Mouse (Mus musculus) heart, adult 2 months (tissue): ENCODE results near the gene Dhrs7b.

Experiments
- CTCF ChIP-seq: fragments of 200-600 bp; IDR thresholded peaks from 2 replicates; pipeline ENCODE4 v1.8.1; 2022; ENCODE audit warnings: antibody characterized with exemption, mild to moderate bottlenecking, moderate library complexity
- EP300 ChIP-seq: fragments of 200-500 bp; IDR thresholded peaks from 2 replicates; pipeline ENCODE4 v1.6.1; 2011; ENCODE audit warnings: low read depth, low read length, control low read depth; ENCODE audit not compliant: insufficient read depth
- POLR2A ChIP-seq: fragments of 200-500 bp; IDR thresholded peaks from 2 replicates; pipeline ENCODE4 v1.6.1; 2011; ENCODE audit warnings: mild to moderate bottlenecking, low read depth, low read length, control low read depth; ENCODE audit not compliant: insufficient read depth

DNA sequence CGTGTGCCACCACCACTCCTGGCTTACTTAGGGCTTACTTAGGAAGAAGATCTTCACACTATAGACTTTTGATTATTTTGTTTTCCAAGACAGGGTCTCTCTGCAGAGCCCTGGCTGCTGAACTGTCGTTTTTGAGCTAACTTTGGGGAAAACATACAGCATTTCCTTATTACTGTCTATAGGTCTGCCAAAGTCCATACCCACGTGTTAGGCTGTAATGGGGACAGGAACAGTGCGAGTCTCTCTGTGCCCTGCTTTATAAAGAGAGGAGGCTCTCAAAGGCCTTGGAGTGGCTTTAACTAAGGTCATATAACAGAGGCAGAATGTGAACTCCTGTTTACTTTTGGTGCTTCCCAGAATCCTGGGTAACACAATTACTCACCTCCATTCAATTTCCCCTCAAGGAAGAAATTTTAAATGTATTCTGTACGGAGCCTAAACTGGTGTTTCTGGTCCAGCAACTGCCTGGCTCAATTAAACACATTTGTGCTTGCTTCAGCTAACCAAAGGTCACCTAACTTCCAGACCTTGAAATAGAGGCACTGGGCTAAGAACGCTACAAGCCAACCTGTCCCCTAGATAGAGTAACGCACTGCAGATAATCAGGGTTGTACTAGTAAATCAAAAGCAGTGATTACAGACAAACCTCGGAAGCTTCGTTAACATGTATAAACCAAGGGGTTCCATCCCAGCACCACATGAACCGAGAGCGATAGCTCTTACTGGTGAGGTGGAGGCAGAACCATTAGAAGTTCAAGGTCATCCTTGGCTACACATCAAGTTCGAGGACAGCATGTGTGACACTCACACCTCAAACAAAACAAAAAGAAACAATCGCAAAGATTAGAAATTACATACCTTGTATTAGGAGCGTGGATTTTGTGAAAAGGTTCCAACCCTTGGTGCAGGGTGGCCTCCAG lies 20.1 kb upstream of the Dhrs7b start:
- no peak for TF ChIP-seq POLR2A
- TF ChIP-seq EP300 = no peak
- TF ChIP-seq CTCF = no peak
